In genomic region chr1:51596935-51597820, GRCm38 (mm10) we compare ENCODE assay signal across 8 mouse cellular contexts.
DNase-seq lines count a peak whose midpoint lies in the region; ATAC-seq and TF ChIP-seq lines count a peak whose summit lies in the region.

No protein-coding gene starts in this region.

- H3K27me3 ChIP-seq in MEL (ENCODE audit: control insufficient read depth in 1 of 2, insufficient read depth in 2 of 2, low read length in 2 of 2): no peaks in the 10 kb centered on the region
- no peaks in the 10 kb centered on the region for H3K27me3 ChIP-seq in cerebellum, adult 2 months (ENCODE audit: control insufficient read depth, insufficient read depth, low read length)
- H3K27me3 ChIP-seq in lung, embryonic 14.5 days (ENCODE audit: insufficient read depth, low read length): no peaks in the 10 kb centered on the region
- no peaks in the 10 kb centered on the region for H3K27me3 ChIP-seq in thymus, adult 2 months (ENCODE audit: control insufficient read depth, insufficient read depth, low read length)

- no peak for TF ChIP-seq POLR2A in MEL (IDR thresholded peaks at IDR 0.05; ENCODE audit: control insufficient read depth in 1 of 2, insufficient read depth in 1 of 2, low read depth in 1 of 2, low read length in 2 of 2, poor library complexity in 1 of 2)
- no peak for TF ChIP-seq POLR2A in cerebellum, adult 2 months (IDR thresholded peaks at IDR 0.05; ENCODE audit: borderline replicate concordance, insufficient read depth, low read length)
- no peak for TF ChIP-seq POLR2A in thymus, adult 2 months (IDR thresholded peaks at IDR 0.05; ENCODE audit: control insufficient read depth, extremely low read depth, insufficient read depth, low read length, poor library complexity)

- H3K4me2 ChIP-seq in lung, embryonic 14.5 days: peak overlapping the region; percentile 53

- no peaks in the 10 kb centered on the region for H3K79me2 ChIP-seq in MEL (ENCODE audit: control insufficient read depth, insufficient read depth, low read length, poor library complexity)

- ATAC-seq in hematopoietic stem cell, adult 5-6 weeks (replicated peaks in 1 of 2; ENCODE audit: insufficient read depth in 1 of 2, low FRiP score in 2 of 2, low TSS enrichment in 1 of 2, low read depth in 1 of 2, poor library complexity in 2 of 2, severe bottlenecking in 2 of 2): peak; percentile 78 to 82
- peak; percentile 96 for ATAC-seq in lung, embryonic 14.5 days (ENCODE audit: insufficient read depth)

- peak overlapping the region in 1 of 2 experiments; percentile 26; a peak in 1 of 4 replicates for H3K4me3 ChIP-seq in MEL (ENCODE audit: control insufficient read depth in 1 of 2, insufficient read depth in 1 of 2, low read depth in 2 of 2, low read length in 2 of 2)
- no peak overlapping the region for H3K4me3 ChIP-seq in cerebellum, adult 2 months (replicated peaks; ENCODE audit: insufficient read depth, low read depth, low read length)
- H3K4me3 ChIP-seq in lung, embryonic 14.5 days (ENCODE audit: low read depth, low read length): no peak overlapping the region
- H3K4me3 ChIP-seq in thymus, adult 2 months (ENCODE audit: control insufficient read depth, insufficient read depth, low read length): peak overlapping the region; percentile 18; the same call in 1 of the 2 replicates

- TF ChIP-seq RAD21 in MEL (IDR thresholded peaks at IDR 0.05; ENCODE audit: low read depth, low read length): peak; percentile 97

- DNase-seq in MEL (ENCODE audit: low read depth, low spot score): peak; percentile 84
- peak; percentile 78 to 81 for DNase-seq in cerebellum, adult 2 months
- DNase-seq in forelimb bud, embryonic 11.5 days (ENCODE audit: low read depth, low spot score): peak; percentile 90
- peak; percentile 72 to 92 for DNase-seq in layer of hippocampus, adult 8-10 months (ENCODE audit: low spot score in 2 of 2)
- peak; percentile 96 for DNase-seq in lung, embryonic 14.5 days
- peak; percentile 53 for DNase-seq in ovary, adult 18-20 months (ENCODE audit: low spot score)
- DNase-seq in thymus, adult 2 months: peak; percentile 87

- H3K36me3 ChIP-seq in MEL (ENCODE audit: control insufficient read depth in 1 of 2, insufficient read depth in 2 of 2, low read length in 2 of 2): peaks cover 0 to 6% of the 10 kb centered on the region in 2 experiments; a peak in 1 of 4 replicates
- no peaks in the 10 kb centered on the region for H3K36me3 ChIP-seq in lung, embryonic 14.5 days (ENCODE audit: insufficient read depth)
- H3K36me3 ChIP-seq in thymus, adult 2 months (ENCODE audit: control insufficient read depth, insufficient read depth, low read length): no peaks in the 10 kb centered on the region

- no peaks in the 10 kb centered on the region for H3K9me3 ChIP-seq in MEL (replicated peaks; ENCODE audit: insufficient read depth, low read length)
- H3K9me3 ChIP-seq in lung, embryonic 14.5 days (ENCODE audit: low read depth, low read length): no peaks in the 10 kb centered on the region

- peaks cover 0 to 8% of the 10 kb centered on the region in 2 experiments; a peak in 2 of 4 replicates for H3K4me1 ChIP-seq in MEL (ENCODE audit: control insufficient read depth in 1 of 2, insufficient read depth in 2 of 2, low read length in 2 of 2)
- H3K4me1 ChIP-seq in cerebellum, adult 2 months (ENCODE audit: control insufficient read depth, insufficient read depth, low read length): no peaks in the 10 kb centered on the region; the same call in 1 of the 2 replicates
- H3K4me1 ChIP-seq in lung, embryonic 14.5 days (ENCODE audit: insufficient read depth): no peaks in the 10 kb centered on the region
- H3K4me1 ChIP-seq in thymus, adult 2 months (replicated peaks; ENCODE audit: control insufficient read depth, insufficient read depth, low read length): peaks cover 26% of the 10 kb centered on the region

- H3K27ac ChIP-seq in MEL (ENCODE audit: control insufficient read depth, low read depth, low read length): no peak overlapping the region
- no peak overlapping the region for H3K27ac ChIP-seq in cerebellum, adult 2 months (ENCODE audit: insufficient read depth, low read length)
- no peak overlapping the region for H3K27ac ChIP-seq in lung, embryonic 14.5 days (ENCODE audit: low read depth)
- peak overlapping the region; percentile 93 for H3K27ac ChIP-seq in thymus, adult 2 months (ENCODE audit: control insufficient read depth, insufficient read depth, low read length)

- peak; percentile 85 to 98 (median 88) for TF ChIP-seq CTCF in MEL (IDR thresholded peaks at IDR 0.05 in 2 of 3, conservative IDR thresholded peaks at IDR 0.05 in 1 of 3; ENCODE audit: control insufficient read depth in 1 of 3, insufficient read depth in 1 of 3, low read depth in 2 of 3, low read length in 3 of 3, poor library complexity in 1 of 3, severe bottlenecking in 1 of 3)
- peak; percentile 88 for TF ChIP-seq CTCF in cerebellum, adult 2 months (IDR thresholded peaks at IDR 0.05; ENCODE audit: borderline replicate concordance, insufficient read depth, low read depth, low read length)
- TF ChIP-seq CTCF in lung, embryonic 14.5 days (IDR thresholded peaks at IDR 0.05; ENCODE audit: low read depth): peak; percentile 96
- no peak for TF ChIP-seq CTCF in thymus, adult 2 months (IDR thresholded peaks at IDR 0.05; ENCODE audit: borderline replicate concordance, control insufficient read depth, extremely low read depth, insufficient read depth, low read length, poor library complexity)

- TF ChIP-seq EP300 in MEL (IDR thresholded peaks at IDR 0.05; ENCODE audit: low read depth in 1 of 2, low read length in 2 of 2): no peak

- 54% methylated on average over 18 of the region's 18 CpGs for WGBS in cerebellum, adult 2 months
- 18% methylated on average over 18 of the region's 18 CpGs for WGBS in lung, embryonic 14.5 days
- 10% methylated on average over 18 of the region's 18 CpGs for WGBS in thymus, adult 2 months

- no peak overlapping the region for H3K9ac ChIP-seq in MEL (ENCODE audit: control insufficient read depth, low read depth, low read length, poor library complexity, severe bottlenecking)
- peak overlapping the region; percentile 25; the same call in 1 of the 2 replicates for H3K9ac ChIP-seq in lung, embryonic 14.5 days

TF ChIP-seq in MEL, 35 proteins besides CTCF, POLR2A, EP300 and RAD21:
- TF ChIP-seq UBTF (IDR thresholded peaks at IDR 0.05; ENCODE audit: borderline replicate concordance, insufficient read depth, low read depth, low read length) (no peak), CHD1 (IDR thresholded peaks at IDR 0.05; ENCODE audit: low read depth, low read length) (no peak), GATA1 (IDR thresholded peaks at IDR 0.05; ENCODE audit: low read depth, low read length) (no peak), USF2 (IDR thresholded peaks at IDR 0.05; ENCODE audit: borderline replicate concordance in 1 of 2, insufficient read depth in 1 of 2, low read depth in 1 of 2, low read length in 2 of 2) (no peak), CHD2 (IDR thresholded peaks at IDR 0.05; ENCODE audit: low read length) (no peak), NRF1 (IDR thresholded peaks at IDR 0.05; ENCODE audit: insufficient read depth, low read depth, low read length, poor library complexity, severe bottlenecking) (no peak), MAX (IDR thresholded peaks at IDR 0.05; ENCODE audit: low read length) (no peak), TAL1 (IDR thresholded peaks at IDR 0.05; ENCODE audit: low read length) (no peak), NELFE (IDR thresholded peaks at IDR 0.05; ENCODE audit: low read depth, low read length) (no peak), SMC3 (IDR thresholded peaks at IDR 0.05; ENCODE audit: low read depth, low read length) (peak; percentile 95), RCOR1 (IDR thresholded peaks at IDR 0.05; ENCODE audit: low read depth, low read length) (no peak), TBP (IDR thresholded peaks at IDR 0.05; ENCODE audit: low read depth, low read length) (no peak), KAT2A (conservative IDR thresholded peaks at IDR 0.05; ENCODE audit: low read depth, low read length) (no peak), JUND (IDR thresholded peaks at IDR 0.05; ENCODE audit: low read depth, low read length) (no peak), ELF1 (IDR thresholded peaks at IDR 0.05; ENCODE audit: low read depth, low read length) (0 out of 2 replicates have a peak, but pooled peaks have one; percentile 12), ZC3H11A (IDR thresholded peaks at IDR 0.05; ENCODE audit: low read depth, low read length) (peak; percentile 92), MEF2A (IDR thresholded peaks at IDR 0.05; ENCODE audit: extremely low read depth, insufficient replicate concordance, low read depth, low read length, poor library complexity, severe bottlenecking) (no peak), ETS1 (IDR thresholded peaks at IDR 0.05; ENCODE audit: low read depth, low read length) (no peak), BHLHE40 (IDR thresholded peaks at IDR 0.05; ENCODE audit: borderline replicate concordance, low read depth, low read length) (no peak), MAFK (IDR thresholded peaks at IDR 0.05; ENCODE audit: borderline replicate concordance, low read depth, low read length) (no peak), MYB (IDR thresholded peaks at IDR 0.05; ENCODE audit: low read depth, low read length) (no peak), MYC (IDR thresholded peaks at IDR 0.05; ENCODE audit: low read depth, low read length) (no peak)
